Mouse (Mus musculus): ENCODE measurements around the gene Mrtfa. TPM values are rescaled to one million over a fixed set of nuclear protein-coding genes. Genes with fewer than 3 reads are reported as not detected.
A peak's percentile ranks its signal among the peaks of the same experiment; 100 is the strongest.

The Mrtfa gene
- polyA plus RNA-seq, 1 experiment from 2014 or later = 23.9 TPM

DNA sequence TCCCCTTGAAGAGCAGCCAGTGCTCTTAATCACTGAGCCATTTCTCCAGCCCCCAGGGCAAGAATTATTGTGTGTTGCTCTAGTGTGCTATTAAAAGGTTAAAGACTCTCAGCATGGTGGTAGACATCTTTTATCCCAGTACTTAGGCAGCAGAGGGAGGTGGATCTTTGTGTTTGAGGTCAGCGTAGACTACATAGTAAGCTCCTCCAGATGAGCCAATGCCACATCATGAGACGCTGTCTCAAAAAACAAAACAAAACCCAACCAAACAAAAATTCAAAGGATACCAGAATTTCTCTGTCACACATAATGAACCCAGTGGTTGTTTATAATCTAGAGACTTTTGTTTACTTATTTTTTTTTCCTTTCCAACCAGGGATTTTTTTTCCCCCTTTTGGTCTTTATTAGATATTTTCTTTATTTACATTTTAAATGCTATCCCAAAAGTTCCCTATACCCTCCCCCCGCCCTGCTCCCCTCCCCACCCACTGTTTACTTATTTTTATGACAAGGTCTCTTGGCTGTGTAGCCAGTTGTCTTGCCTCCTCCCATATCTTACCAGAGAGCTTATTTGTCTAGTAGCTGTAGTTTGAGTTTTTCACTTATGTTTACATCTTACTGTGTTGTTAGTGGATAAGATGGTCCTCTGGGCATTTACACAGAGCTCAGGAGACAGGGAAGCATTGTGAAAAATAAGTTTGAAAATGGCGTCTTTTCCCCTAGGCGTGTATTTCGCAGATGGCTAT is 194.3 kb downstream of the Mrtfa start:
- Histone ChIP-seq H3K27me3 (replicated peaks) (no peaks in the 10 kb centered on the region), H3K9ac (no peak overlapping the region), H3K4me3 (replicated peaks) (no peak overlapping the region), H3K4me1 (peaks cover 12% of the 10 kb centered on the region; the same call in 1 of the 2 replicates), H3K9me3 (no peaks in the 10 kb centered on the region), H3K4me2 (no peak overlapping the region), H3K27ac (peak overlapping the region; percentile 51), H3K36me3 (no peaks in the 10 kb centered on the region)
- ATAC-seq (ENCODE audit: insufficient read depth, low FRiP score, low read depth) = no peak
- 63% methylated on average over 6 of the region's 6 CpGs for WGBS

DNA sequence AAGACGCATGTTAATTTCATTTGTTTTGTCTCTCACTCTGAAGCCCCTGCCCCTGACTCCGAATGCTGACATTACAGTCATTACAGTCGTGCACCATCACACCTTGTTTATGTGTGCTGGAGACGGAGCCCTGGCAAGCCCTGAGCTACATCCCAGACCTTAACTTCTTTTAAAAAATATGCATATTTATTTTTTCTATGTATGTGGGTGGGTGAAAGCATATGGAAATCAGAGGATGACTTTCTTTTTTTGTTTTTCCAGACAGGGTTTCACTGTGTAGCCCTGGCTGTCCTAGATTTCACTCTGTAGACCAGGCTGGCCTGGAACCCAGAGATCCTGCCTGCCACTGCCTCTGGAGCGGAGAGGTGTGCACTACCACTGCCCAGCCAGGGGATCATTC is 195.6 kb downstream of the Mrtfa start:
- ATAC-seq (ENCODE audit: insufficient read depth, low FRiP score, low read depth) = no peak
- Histone ChIP-seq H3K36me3 (no peaks in the 10 kb centered on the region), H3K4me1 (0 out of 2 replicates have a peak, but pooled peaks cover 7% of the 10 kb centered on the region), H3K4me2 (no peak overlapping the region), H3K4me3 (replicated peaks) (no peak overlapping the region), H3K9ac (no peak overlapping the region), H3K27ac (no peak overlapping the region), H3K9me3 (no peaks in the 10 kb centered on the region), H3K27me3 (replicated peaks) (no peaks in the 10 kb centered on the region)
- WGBS = 73% methylated on average over 5 of the region's 5 CpGs

DNA sequence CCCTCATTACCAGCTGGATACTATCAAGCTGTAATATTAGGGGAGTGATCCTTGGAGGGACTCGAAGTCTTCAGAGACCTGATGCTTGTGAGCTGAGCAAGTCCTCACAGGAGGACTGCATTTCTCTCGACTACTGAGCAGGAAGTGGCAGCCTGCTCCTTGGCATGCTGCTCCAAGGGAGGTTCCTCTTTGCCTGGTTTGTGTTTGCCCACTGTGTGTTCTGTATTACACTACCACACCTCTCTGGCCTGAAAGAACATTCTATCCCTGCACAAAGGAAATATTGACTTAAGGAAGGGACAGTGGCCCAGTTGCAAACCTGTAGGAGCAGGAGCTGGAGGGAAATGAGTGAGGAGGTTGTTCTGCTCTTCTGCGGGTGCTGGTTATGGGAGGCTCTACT is 200.8 kb downstream of the Mrtfa start:
- ATAC-seq (ENCODE audit: insufficient read depth, low FRiP score, low read depth) = peak; percentile 91
- 41% methylated on average over 3 of the region's 3 CpGs for WGBS
- H3K4me3 ChIP-seq (replicated peaks) = no peak overlapping the region
- H3K27ac ChIP-seq = peak overlapping the region; percentile 84
- no peaks in the 10 kb centered on the region for H3K27me3 ChIP-seq (replicated peaks)
- H3K4me1 ChIP-seq = no peaks in the 10 kb centered on the region
- H3K36me3 ChIP-seq = no peaks in the 10 kb centered on the region
- no peak overlapping the region for H3K4me2 ChIP-seq
- H3K9ac ChIP-seq = no peak overlapping the region
- no peaks in the 10 kb centered on the region for H3K9me3 ChIP-seq

DNA sequence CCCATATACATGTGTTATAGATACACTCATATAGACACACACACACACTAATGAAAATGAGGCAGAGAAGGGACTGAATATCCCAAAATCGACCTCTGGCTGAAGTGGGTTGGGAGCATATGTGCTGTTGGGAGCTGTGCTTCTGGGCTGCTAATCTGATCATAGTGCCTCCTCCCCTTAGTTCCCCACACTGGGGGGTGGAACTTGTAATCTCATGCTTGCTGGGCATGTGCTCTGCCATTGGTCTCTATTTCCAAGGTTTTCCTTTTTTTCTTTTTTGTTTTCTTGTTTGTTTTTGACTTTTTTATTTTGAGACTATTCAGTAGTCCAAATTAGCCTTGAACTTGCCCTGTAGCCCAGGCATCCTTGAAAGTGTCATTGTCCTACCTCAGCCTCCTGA is 202.2 kb downstream of the Mrtfa start:
- Histone ChIP-seq H3K9ac (no peak overlapping the region), H3K4me3 (replicated peaks) (no peak overlapping the region), H3K4me1 (no peaks in the 10 kb centered on the region), H3K36me3 (no peaks in the 10 kb centered on the region), H3K27ac (peak overlapping the region; percentile 57; the same call in 1 of the 2 replicates), H3K27me3 (replicated peaks) (no peaks in the 10 kb centered on the region), H3K4me2 (no peak overlapping the region), H3K9me3 (no peaks in the 10 kb centered on the region)
- WGBS = 65% methylated on average over 1 of the region's 1 CpGs
- ATAC-seq (ENCODE audit: insufficient read depth, low FRiP score, low read depth) = no peak

DNA sequence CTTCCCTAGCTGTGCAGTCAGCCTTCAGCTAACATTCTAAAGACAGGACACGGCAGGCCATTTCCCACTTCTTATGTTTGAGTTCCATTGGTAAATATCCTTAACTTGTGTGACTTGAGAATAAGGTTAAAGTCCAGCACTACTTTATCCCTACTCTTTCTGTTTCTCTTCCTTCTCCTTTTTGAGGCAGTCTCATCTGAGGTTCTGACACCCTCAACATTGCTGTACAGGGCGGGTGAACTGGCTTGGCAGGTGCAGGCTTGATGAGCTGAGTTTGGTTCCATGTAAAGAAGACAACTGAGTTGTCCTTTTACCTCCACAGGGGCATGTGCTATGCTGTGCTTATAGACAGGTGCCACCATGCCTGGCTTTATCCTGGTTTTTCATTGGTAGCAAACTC is 207.3 kb downstream of the Mrtfa start:
- Histone ChIP-seq H3K9me3 (no peaks in the 10 kb centered on the region), H3K27ac (peak overlapping the region; percentile 13), H3K4me2 (no peak overlapping the region), H3K4me3 (replicated peaks) (no peak overlapping the region), H3K9ac (no peak overlapping the region), H3K4me1 (0 out of 2 replicates have a peak, but pooled peaks cover 7% of the 10 kb centered on the region), H3K36me3 (no peaks in the 10 kb centered on the region), H3K27me3 (replicated peaks) (no peaks in the 10 kb centered on the region)
- peak; percentile 78 for ATAC-seq (ENCODE audit: insufficient read depth, low FRiP score, low read depth)
- 80% methylated on average over 2 of the region's 2 CpGs for WGBS

DNA sequence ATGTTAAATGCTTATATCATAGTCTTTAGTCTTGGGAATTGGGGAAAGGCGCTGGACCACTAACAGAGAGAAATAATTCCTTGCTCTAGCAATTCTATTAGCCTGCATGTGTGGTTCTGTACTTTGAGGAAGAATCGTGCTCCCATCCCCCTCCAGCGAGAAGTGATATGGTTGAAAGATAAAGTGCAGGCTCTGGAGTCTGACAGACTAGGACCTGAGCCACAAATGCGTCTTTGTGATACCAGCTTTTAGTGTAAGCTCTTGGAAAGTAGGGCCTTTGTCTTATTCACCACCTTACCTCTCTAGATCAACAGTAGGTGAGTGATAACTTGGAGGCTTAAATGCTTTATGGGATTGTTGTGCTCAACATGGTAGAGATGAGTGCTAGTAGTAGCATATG is 209.4 kb downstream of the Mrtfa start:
- H3K4me2 ChIP-seq = no peak overlapping the region
- WGBS = 80% methylated on average over 4 of the region's 4 CpGs
- H3K4me1 ChIP-seq = 0 out of 2 replicates have a peak, but pooled peaks cover 7% of the 10 kb centered on the region
- no peak overlapping the region for H3K4me3 ChIP-seq (replicated peaks)
- H3K27ac ChIP-seq = peak overlapping the region; percentile 16; the same call in 1 of the 2 replicates
- H3K9me3 ChIP-seq = no peaks in the 10 kb centered on the region
- no peak overlapping the region for H3K9ac ChIP-seq
- H3K27me3 ChIP-seq (replicated peaks) = no peaks in the 10 kb centered on the region
- no peak for ATAC-seq (ENCODE audit: insufficient read depth, low FRiP score, low read depth)
- no peaks in the 10 kb centered on the region for H3K36me3 ChIP-seq

DNA sequence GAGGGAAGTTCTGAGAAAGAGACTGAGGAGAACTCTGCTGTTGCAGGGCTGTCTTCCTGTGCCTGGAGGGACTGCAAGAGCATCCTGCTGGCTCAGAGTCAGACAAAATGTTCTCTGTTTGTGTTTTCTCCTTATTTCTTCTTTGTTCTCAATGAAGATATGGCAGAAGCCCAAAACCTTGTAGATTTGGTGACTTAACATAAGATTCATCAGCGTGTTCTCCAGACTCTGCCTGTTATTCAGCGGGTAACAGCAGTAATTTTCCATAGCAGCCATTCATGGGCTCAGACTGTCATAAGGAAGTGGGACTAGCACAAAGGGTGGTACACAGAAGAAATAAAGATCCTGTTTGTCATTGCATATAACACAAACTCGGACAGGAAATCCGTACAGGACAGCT is 210.9 kb downstream of the Mrtfa start:
- H3K4me2 ChIP-seq = no peak overlapping the region
- ATAC-seq (ENCODE audit: insufficient read depth, low FRiP score, low read depth) = no peak
- no peak overlapping the region for H3K9ac ChIP-seq
- H3K36me3 ChIP-seq = no peaks in the 10 kb centered on the region
- H3K27me3 ChIP-seq (replicated peaks) = no peaks in the 10 kb centered on the region
- no peaks in the 10 kb centered on the region for H3K9me3 ChIP-seq
- H3K4me1 ChIP-seq = 0 out of 2 replicates have a peak, but pooled peaks cover 7% of the 10 kb centered on the region
- 69% methylated on average over 4 of the region's 4 CpGs for WGBS
- no peak overlapping the region for H3K27ac ChIP-seq
- no peak overlapping the region for H3K4me3 ChIP-seq (replicated peaks)

DNA sequence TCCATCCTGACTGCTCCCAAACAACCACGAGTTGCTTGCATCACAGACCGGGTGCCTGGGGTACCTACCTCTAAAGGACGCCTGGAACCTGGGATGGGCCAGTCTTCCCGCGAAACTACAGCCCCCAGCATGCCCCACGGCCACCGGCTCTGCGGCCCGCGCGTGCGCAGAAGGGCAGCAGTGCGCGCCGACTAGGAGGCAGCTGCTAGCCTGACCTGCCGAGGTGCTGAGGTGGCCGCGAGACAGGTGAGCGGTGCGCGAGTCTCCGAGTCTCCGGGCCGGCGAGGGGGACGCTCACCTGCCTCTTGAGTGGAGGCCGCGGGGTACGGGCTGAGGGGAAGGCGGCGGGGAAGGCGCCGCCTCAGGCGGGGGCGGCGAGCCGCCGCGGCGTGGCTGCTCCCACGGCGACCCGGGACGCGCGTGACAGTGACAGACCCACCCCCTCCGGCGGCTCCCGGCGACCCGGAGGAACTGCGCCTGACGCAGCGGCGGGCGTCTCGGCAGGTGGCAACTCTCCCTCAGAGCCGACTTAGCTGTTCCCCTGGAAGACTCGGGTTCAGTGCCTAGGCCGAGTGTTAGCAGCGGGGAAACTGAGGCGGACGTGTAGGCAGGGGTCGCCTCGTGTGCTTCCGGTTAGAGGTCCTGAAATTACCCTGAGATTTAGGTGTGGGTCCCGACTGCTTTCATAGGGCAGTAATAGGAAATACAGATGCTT is 212.8 kb downstream of the Mrtfa start, which contains the start of gene Sgsm3:
Sgsm3 (plus strand) TSS at position 146 of the 715 bp plus-strand sequence.
- Histone ChIP-seq H3K4me3 (replicated peaks) (peak within 1 kb of the TSS; percentile 96), H3K27me3 (replicated peaks) (no peaks in the 10 kb centered on the region), H3K9ac (peak within 1 kb of the TSS; percentile 76), H3K9me3 (no peaks in the 10 kb centered on the region), H3K4me1 (0 out of 2 replicates have a peak, but pooled peaks cover 7% of the 10 kb centered on the region), H3K4me2 (peak within 1 kb of the TSS; percentile 74), H3K27ac (no peak within 1 kb of the TSS), H3K36me3 (no peaks in the 10 kb centered on the region)
- under 1% methylated on average over 62 of the region's 67 CpGs for WGBS
- ATAC-seq (ENCODE audit: insufficient read depth, low FRiP score, low read depth) = peak; percentile 89

DNA sequence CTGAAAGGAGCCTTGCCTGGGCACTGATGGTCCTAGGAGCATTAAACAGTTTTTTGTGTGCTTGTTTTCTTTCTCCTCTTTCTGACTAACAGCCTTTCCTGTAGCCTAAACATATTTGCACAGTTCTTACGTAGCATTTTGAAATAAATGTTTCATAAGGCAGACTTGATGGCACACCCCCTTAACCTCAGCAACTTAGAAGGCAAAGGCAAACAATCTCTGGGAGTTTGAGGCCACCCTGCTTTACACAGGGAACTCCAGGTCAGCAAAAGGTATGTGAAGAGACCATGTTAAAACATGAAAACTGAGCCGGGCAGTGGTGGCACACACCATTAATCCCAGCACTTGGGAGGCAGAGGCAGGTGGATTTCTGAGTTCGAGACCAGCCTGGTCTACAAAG is 214.9 kb downstream of the Mrtfa start:
- H3K27ac ChIP-seq = no peak overlapping the region; the same call in 1 of the 2 replicates
- no peaks in the 10 kb centered on the region for H3K9me3 ChIP-seq
- H3K4me1 ChIP-seq = 0 out of 2 replicates have a peak, but pooled peaks cover 7% of the 10 kb centered on the region
- H3K9ac ChIP-seq = no peak overlapping the region
- no peaks in the 10 kb centered on the region for H3K27me3 ChIP-seq (replicated peaks)
- H3K4me3 ChIP-seq (replicated peaks) = no peak overlapping the region
- WGBS = 64% methylated on average over 3 of the region's 3 CpGs
- H3K36me3 ChIP-seq = no peaks in the 10 kb centered on the region
- no peak for ATAC-seq (ENCODE audit: insufficient read depth, low FRiP score, low read depth)
- no peak overlapping the region for H3K4me2 ChIP-seq

DNA sequence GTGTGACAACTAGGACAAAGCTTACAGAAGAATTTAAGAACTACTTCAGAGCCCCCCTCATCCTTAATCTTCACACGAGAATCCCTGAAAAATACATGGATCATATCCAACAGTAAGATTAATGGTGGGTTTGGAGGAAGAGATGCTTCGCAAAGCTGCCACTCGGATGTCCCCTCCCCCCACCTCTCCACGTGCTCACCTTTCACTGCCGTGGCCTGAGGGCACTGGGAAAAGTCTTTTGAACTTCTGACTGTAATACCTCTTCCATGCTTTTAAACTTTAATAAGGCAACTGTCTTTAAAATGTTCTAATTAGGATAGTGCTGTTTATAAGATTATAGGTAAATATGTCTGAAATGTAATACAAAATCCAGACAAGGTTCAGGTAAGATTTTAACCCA is 216.2 kb downstream of the Mrtfa start:
- ATAC-seq (ENCODE audit: insufficient read depth, low FRiP score, low read depth) = no peak
- Histone ChIP-seq H3K4me2 (no peak overlapping the region), H3K9me3 (no peaks in the 10 kb centered on the region), H3K4me3 (replicated peaks) (no peak overlapping the region), H3K9ac (no peak overlapping the region), H3K27ac (no peak overlapping the region), H3K36me3 (peaks cover 7% of the 10 kb centered on the region), H3K4me1 (0 out of 2 replicates have a peak, but pooled peaks cover 4% of the 10 kb centered on the region), H3K27me3 (replicated peaks) (no peaks in the 10 kb centered on the region)
- 25% methylated on average over 5 of the region's 5 CpGs for WGBS

DNA sequence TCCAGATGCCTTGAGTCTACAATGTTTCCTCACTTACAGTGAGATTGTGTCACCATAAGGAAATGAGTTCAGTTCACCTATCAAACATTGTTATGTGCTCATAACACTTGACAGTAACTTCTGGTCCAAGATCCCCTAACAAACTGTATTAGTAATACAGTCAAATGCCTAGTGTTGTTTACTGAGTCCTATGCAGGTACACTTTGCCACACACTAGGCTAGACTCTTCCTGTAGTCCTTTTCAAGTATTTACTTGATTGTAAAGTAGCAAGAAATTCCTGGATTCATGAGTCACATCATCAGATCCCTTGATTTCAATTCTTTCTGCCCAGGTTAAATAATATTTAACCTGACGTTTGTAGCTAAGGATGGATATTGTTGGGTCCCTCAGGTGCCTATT is 221.2 kb downstream of the Mrtfa start:
- no peaks in the 10 kb centered on the region for H3K9me3 ChIP-seq
- ATAC-seq (ENCODE audit: insufficient read depth, low FRiP score, low read depth) = no peak
- no peak overlapping the region for H3K4me3 ChIP-seq (replicated peaks)
- H3K9ac ChIP-seq = no peak overlapping the region
- H3K27me3 ChIP-seq (replicated peaks) = no peaks in the 10 kb centered on the region
- no peaks in the 10 kb centered on the region for H3K4me1 ChIP-seq
- no peak overlapping the region for H3K4me2 ChIP-seq
- H3K36me3 ChIP-seq = peaks cover 50% of the 10 kb centered on the region
- no peak overlapping the region for H3K27ac ChIP-seq
- WGBS = 88% methylated on average over 1 of the region's 1 CpGs

All from stomach, embryonic 15.5 days (tissue).